Mouse (Mus musculus) kidney, adult 2 months (tissue): ENCODE measurements around the gene Hist1h2af.

Source experiments
- CTCF ChIP-seq: fragments of 200-500 bp; conservative IDR thresholded peaks from 2 replicates; pipeline ENCODE4 v1.5.1; 2011; ENCODE audit warnings: low read depth, mild to moderate bottlenecking, control low read depth, low read length, moderate library complexity, mixed read lengths; ENCODE audit not compliant: insufficient read depth, insufficient read length
- POLR2A ChIP-seq: fragments of 200-500 bp; IDR thresholded peaks from one replicate; pipeline ENCODE4 v1.6.1; 2011; ENCODE audit warnings: low read depth, low read length, control low read depth

GRCm38 (mm10) chr13:23488400-23489322 is 45.0 kb upstream of the Hist1h2af start, which contains the start of gene Btn2a2:
- TF ChIP-seq POLR2A (no peak), CTCF (no peak)
